Mouse (Mus musculus): ENCODE data around the gene Zcchc24. TPM values are rescaled to one million over a fixed set of nuclear protein-coding genes. Genes with fewer than 3 reads are reported as not detected.

Zcchc24 gene
- total RNA-seq, 1 experiment from 2014 or later: 32.5 TPM

DNA sequence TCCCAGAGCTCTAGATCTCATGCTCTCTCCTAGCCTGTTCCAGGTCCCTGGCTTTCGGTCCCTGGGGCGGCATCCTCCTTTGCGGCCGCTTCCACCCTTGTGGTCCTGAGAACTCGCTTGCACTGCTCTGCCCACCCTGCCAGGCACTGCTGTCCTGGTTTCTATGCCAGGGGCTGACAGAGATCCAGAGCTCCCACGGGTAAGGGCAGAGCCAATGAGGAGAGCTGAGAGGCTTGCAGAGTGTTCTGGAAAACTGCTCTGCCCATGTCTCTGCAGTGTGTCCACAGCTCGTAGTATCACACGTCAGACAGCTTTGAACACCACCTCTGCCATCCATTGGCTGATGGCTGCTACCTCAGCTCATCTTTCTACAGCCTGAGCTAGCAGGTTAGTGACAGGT is 51.1 kb downstream of the Zcchc24 start:
- DNase-seq: no peak

DNA sequence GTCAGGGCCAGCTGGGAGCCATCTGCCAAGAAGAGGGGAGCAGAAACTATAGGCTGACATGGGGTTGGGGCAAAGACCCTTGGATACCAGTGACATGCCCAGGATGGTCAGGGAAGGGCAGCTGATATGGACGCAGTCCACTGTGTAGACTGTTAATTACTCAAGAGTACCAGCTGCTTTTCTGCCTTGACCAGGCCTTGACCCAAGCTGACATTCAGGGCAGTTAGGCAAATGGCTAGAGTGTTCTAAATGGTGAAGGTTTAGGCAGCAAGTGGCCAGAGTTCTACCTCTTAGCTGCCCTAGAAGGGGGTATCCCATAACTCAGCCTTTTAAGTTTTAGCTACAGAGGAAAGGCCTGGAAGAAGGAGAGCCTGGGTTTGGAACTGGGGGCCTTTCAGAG is 52.3 kb downstream of the Zcchc24 start:
- no peak for DNase-seq

DNA sequence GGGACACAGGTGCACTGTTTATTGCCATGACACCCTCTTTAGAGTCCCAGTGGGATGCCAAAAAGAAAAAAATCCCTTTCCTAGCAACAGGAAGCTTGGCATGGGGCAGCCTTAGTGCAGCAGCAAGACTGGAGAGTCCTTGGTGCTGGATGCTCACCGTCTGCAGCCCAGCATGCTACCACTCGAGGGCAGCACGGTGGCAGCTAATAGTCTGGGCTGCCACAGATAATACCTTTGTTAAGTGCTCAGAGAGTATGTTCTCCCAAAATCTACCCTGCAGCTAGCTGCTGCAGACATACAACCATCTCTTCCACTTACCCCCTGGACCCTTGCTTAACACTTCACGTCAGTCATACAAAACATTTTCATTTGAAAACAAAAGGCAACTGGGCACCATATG is 55.4 kb downstream of the Zcchc24 start:
- peak; percentile 46 for DNase-seq

DNA sequence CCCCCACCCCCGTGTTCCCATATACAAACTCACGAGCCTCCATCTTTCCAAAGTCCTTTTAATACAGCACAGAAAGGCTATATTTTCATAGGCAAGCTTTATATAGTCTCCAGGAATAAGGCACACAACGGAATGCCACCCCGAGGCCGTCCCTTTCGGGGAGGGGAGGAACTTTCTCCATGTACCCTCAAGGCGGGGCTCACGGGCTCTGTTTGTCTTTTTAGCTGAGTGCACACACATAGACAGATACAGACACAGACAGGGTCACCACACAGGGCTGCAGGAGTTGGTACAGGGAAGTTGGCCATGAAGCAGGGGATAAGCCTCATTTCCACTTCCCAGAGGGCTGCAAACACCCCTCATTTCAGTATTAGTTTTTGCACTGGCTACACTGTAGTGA is 57.2 kb downstream of the Zcchc24 start:
- no peak for DNase-seq

DNA sequence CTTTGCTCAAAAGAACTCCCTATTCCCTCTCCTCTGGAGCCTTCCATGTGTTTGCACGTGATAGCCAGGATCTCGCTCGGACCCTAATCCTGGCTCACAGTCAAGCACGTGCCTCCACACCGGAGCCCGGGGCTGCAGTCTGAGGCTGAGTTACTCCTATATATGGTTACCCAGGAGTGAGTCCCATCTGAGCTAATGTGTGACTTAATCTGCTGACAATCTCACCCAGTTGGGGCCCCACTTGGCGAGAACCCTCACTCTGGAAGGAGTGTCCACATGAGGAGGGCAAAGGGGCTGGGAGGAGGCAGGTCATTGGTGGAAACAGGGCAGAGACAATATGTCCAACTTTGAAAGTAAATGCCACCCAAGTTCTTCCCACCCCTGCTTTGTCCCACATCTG is 57.7 kb downstream of the Zcchc24 start:
- DNase-seq: no peak

DNA sequence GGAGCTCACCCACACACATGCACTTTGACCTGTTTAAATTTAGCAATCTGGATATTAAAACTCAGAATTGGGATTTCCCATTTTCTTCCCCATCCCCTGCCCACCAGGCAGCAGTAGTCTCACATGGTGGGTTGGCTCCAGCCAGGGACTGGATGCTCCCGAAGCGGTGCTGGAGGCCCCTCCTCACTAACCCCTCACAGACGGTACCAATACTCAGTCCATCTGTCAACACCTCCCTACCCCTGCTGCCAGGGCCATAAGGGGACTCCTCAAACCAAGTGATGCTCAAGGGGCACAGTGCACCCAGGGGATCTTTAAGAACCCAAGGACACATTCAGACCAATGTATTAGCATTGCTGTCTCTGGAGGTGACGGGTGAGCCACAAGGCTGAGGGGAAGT is 58.2 kb downstream of the Zcchc24 start:
- DNase-seq: no peak

DNA sequence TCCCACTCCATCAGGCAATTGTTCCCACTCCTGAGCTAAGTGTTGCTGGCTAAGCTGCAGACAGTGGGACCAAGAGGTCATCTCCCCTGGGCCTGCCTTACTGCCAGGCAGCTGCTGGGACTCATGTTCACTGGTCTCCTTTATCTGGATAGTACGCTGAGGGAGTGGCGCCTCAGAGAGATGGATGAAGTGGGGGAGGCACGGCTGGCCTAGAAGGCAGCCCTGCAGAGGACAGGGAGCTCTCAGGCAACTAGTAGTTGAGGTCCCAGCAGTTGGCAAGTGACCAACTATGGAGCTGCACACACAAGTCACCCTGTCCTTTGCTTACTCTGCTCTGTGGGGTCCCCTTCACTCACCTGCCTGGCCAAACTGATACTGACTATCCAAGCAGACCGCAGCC is 58.8 kb downstream of the Zcchc24 start:
- DNase-seq: peak; percentile 31

DNA sequence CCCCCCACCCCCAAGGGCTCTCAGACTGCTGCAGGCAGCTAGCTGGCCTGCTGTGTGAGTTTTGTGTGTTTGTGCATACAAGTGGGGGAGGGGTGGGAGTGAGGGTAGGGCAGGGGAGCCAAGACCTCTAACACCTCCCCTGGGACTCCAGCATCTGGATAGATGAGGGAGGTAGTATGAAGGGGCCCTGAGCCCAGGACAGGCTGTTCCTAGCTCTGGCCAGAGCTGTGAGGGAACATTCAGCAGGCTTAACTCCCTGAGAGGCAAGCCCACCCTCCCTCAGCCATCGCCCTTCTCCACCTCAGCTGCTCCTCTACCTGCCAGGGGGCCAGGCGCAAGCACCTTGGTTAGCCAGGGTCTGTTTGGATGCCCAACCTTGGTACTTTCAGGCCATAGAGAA is 59.9 kb downstream of the Zcchc24 start:
- DNase-seq: peak; percentile 43

DNA sequence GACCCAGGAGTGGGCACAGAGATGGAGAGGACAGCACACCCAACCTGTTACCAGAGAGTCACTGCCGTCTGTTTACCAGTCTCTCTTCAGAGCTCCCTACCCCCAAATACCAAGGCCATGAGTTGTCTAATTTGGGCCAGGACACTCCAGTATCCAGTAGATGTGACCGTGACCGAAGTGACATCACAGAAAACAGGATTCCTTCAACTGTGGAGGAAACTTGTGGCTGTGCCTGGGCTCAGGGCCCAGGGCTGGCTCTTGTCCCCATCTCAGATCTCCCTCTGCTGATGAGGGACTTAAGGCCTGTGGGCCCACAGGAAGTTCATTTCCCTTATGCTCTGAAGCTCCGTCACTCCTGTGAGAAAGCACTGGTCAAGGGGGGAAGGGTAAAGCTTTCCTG is 60.4 kb downstream of the Zcchc24 start:
- peak; percentile 65 for DNase-seq

DNA sequence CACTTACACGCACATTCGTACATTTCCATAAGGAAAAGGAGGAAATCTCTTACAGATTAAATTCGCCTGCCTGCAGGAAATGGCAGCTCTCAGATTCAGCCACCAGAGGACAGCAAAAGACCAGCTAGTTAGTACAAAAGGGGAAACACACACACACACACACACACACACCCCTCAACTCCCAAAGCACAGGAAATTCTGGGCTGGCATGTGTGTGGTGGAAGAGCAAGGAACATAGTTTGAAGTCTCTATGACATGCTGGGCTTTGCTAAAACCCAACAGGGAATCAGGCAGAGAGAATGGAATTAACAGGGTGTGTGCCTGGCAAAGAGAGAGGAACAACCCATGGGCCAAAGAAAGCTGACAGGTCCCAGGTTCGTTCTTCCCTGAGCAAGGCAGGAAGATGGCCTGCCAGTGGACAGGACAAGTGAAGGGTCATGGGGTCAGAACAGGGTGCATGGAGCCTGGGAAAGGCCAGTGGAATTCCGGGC is 61.1 kb downstream of the Zcchc24 start:
- peak; percentile 78 for DNase-seq

DNA sequence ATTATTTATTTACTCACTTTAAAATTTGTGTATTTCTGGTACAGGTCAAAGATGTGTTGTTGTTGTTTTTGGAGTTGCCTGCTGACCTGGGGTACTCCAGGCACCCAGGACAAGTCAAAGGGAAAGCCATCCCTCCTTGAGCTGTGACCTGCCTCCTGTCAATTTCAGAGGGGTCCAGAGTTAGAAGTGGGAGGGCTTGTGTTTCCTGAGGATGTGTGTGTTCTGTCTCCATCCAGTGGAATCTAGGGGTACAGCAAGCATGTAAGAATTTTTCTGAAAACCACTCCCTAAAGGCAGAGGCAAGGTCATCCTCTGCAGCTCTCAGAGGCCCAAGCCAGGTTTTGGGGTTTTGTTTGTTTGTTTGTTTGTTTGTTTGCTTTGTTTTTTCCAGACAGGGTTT is 66.9 kb downstream of the Zcchc24 start:
- DNase-seq: peak; percentile 38

DNA sequence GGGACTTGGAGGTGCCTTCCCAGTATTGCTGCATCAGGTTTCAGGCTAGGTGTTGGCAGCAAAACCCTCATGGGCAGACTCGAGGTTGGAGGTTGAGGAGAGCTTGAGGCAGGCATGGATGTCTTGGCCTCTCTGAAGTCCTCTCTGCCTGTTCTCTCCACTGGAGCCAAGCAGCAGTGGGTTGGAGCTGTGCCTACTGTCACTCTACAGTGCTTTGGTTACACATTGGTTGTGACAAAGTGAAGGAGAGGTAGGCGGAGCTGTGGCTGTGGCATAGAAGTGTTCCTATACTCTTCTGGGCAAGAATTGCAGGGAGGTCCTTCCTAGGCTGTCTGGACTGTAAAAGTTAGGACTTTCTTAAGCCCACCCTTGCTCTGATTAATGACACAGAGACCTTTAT is 72.5 kb downstream of the Zcchc24 start:
- peak; percentile 34 for DNase-seq

DNA sequence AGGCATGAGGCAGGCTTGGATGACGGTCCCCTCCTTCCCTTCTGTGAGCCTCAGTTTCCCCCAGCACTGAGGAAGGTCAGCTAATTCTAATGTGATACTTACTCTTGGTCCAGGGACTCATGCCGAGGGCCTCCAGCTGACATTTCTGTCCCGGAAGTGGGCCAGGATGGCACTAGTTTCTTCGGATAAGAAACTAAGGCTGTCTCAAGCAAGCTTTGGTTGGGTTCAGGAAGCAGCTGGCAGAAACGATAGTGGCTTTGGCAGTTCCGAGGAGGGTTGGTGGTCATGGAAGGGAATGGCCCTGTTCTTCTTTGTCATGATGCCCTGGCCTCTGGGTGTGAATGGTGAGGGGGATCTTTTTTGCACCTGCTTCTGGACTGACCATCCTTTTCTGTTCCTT is 73.8 kb downstream of the Zcchc24 start:
- no peak for DNase-seq

DNA sequence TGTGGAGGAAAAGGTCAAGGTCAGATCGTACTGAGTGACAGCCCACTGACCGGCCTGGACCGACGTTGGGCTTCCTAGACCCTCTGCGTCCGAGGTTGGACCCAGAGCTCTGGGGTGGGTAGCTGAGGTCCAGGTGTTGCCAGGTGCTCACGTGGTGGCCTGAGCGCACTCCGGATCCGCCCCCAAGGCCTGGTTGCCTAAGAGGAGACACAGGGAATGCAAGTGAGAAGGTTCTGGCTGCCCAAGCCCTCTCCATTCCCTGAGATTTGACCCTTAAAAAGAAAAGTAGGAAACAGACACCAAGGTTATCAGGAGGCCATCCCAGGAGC is 74.3 kb downstream of the Zcchc24 start:
- DNase-seq: peak; percentile 51

DNA sequence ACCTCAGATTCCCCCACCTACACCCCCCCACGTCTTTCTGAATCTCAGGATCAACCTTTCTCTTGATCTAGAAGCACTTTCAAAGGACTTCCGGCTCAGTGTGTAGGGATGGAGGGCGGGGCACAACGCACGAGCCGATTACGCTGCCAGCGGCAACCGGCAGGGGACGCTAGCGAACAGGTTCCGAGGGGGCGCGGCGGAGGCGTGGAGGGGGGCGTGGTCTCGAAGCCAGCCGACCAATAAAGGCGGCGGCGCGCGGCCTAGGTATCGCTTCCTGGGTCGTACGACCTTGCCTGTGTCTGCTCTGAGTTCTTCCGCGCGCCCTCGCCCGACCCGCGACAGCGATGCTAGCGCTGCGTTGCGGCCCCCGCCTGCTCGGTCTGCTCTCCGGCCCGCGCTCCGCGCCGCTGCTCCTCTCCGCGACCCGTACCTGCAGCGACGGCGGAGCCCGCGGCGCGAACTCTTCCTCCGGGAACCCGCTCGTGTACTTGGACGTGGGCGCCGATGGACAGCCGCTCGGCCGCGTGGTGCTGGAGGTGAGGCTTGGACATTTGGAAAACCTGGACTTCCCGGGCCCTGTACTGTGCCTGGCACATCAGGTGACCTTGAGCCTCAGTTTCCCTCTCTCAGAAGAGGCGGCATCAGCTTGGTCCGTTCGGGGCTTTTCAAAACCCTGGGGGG is 74.8 kb downstream of the Zcchc24 start, which contains the start of gene Ppif:
Gene Ppif (plus strand): TSS at position 267 of the 681 bp plus-strand sequence.
- DNase-seq: peak; percentile 98

DNA sequence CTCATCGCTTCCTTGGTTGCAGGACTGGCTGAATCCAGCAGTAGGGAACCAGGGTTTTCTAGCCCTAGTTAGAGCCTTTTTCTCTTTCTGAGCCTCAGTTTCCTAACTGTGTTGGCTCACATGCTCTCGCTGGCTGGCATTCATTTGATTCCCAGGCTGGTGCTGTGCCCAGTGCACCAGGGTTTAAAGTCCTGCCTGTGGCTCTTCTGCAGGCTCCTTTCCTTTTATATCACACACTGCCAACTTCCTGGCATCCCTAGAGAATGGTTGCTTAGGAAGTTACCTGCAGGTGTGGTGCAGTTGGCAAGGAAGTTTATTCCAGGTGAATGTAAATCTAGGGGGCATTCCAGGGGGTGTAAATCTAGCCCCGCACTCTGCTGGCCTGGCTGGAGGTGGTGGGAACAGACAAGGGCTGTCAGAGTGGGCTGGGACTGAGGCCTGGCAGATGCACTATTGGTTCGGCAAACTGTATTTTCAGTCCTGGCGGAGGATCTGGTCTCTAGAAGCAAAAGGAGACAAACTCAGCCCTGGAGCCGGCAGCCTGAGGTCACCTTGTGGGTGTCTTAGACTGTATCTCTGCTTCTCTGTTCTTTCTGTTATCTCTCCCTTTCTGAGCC is 75.5 kb downstream of the Zcchc24 start:
- DNase-seq: no peak

DNA sequence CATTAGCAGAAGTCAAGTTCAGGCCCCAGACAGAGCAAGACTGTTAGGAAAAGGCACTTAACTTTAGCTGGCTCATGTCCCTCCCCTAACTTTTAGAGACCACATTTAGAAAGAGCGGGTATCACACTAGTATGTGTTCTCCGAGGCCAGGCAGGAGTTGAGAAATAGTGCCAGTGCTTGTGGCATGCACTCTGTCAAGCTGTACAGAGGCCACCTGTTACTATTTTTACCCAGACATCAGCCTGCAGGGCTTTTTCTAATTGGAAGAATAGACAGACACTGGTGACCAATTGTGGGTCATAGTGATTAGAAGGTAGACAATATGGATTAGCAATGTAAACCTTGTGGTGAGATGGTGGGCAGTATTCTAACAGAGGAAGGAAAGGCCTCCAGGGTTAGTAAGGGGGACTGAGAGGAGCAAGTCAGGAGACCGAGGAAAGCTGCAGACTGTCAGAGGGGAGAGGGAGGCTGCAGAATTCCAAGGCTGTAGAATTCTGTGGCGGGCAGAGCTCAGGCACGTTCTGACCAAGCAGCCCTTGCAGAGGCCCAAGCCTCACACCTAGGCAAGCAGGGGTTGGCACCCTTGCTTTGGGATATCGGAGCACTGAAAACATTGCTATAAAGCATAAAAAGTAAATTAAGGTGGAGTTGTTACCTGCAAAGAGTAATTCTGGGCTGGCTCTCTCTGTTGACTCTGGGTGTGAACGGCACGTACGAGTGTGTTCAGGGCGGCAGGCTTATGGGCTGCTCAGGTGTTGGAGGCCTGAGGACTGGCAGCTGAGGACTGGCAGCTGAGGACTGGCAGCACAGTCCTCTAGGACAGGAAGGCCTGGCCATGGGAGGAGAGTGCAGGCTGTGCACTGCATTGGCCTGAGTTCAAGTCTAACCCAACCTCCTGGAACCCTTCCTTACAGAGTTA is 81.6 kb downstream of the Zcchc24 start:
- DNase-seq: no peak

DNA sequence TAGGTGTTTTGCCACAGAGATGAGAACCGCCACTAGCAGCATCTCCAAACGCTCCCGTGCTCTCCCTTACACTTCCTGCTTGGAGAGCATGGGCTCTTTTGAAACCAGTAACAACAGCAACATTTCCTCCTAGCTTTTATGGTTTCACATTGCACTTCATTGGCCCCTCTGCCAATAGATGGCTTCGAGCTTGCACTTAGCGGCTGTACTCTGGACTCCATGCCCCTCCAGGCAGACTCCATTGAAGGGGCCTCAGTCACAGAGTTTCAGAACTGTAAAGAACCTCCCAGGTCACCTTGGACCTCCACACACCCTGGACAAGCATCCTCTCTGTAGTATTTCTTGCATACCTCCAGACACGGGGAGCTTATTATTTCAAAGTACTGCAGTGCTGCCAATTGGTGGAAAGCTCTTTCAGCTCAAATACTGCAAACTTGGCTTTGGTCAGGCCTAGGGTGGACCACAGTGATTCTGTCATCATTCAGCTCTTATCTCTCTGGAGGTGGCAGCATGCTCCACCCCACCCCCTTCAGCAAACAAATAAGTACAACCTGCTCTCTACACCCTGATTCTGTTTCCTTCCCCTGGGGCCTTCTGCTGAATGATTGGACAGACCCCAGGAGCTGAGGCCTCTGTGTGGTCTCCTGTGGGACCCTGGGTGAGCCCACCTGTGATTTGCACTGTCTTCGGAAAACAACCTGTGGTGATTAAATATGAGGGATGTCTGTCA is 82.5 kb downstream of the Zcchc24 start:
- DNase-seq: no peak

DNA sequence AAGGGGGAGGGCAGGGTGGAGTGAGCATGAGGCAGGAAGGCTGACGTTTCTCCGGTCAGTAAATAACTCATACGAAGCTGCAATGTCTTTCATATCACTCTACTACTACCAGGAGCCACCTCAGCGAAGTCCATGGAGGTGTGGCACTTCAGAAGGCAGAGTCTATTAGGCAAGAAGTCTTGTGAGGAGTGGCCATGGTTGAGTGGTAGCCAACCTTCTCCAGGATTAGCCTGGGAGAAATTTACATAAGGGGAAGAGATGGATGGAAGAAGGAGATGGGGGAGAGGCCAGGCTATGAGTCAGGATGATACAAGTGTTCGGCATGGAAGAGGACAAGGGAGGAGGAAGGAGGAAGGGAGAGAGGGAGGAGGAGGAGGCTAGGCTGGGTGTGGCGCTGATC is 86.8 kb downstream of the Zcchc24 start:
- DNase-seq: no peak

DNA sequence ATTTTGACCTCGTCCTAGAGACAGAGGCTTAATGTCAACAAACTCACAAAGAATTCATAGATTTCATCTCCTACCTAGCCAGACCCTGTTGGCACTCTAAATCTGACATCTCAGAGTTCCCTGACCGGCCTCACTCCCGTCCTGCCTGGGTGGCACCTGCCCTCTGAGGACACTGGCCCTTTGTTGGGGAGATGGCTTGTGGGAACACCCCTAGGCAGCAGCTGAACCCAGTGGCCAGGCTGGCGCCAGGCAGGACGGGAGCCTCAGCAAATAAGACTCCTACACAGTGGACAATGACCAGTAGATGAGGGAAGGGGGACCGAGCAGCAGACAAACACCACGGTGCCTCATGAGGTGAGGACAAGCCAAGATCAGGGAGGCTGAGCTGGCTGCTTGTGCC is 89.2 kb downstream of the Zcchc24 start:
- no peak for DNase-seq

DNA sequence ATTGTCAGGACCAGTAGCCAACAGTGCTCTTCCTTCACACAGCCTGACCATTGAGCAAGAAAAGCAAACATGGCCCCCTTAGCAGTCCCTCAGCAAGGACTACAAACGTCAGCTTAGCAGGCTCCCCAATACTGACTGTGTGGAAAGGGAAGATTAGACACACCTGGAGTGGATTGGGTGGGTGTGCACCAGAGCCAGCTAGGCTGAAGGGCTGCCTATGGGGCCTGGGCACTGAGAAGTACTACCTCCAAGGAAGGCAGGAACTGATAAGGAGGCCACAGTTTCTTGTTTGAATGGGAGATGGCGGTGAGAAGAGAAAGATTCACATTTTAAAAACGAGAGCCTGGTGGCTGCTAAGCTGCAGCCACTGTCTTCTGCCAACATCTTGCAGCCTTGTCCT is 101.3 kb downstream of the Zcchc24 start:
- DNase-seq: no peak

DNA sequence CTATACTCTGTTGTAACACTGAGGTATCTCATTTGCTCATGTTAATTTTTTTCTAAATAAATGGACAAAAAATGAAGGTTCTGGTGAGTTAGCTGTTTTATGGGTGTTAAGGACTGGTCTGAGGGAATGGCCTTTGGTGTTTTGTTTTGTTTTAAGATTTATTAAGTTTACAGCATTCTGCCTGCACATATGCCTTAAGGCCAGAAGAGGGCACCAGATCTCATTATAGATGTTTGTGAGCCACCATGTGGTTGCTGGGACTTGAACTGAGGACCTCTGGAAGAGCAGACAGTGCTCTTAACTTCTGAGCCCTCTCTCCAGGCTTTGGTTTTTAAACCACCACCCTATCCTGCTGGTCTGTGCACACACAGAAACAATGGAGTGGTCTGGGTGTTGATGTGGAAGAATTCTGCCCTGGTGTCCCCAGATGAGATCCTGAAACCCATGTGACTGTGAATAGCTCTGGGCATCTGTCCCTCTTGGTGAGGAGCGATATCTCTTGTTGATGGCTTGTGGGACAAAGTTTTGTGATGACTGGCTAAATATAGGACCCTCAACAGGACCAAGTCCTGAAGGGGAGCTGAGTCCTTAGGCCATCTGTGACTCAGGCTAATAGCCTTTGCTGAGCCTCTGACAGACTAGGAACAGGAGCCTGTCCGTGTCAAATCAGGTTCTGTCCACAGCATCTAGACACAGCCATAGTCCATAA is 102.0 kb downstream of the Zcchc24 start:
- DNase-seq: no peak

Data from adrenal gland, postnatal 14 days (tissue).